Mouse (Mus musculus): ENCODE data around the gene Acad10.

- TF ChIP-seq POLR2AphosphoS2 (IDR thresholded peaks at IDR 0.05; ENCODE audit: insufficient read length, low read depth): no peak
- no peak for TF ChIP-seq USF1 (IDR thresholded peaks at IDR 0.05; ENCODE audit: low read depth)
- no peak for TF ChIP-seq POLR2A (IDR thresholded peaks at IDR 0.05; ENCODE audit: insufficient read length, low read depth)
- TF ChIP-seq MAX (IDR thresholded peaks at IDR 0.05; ENCODE audit: low read depth): no peak
- no peak for TF ChIP-seq MYOD1 (IDR thresholded peaks at IDR 0.05; ENCODE audit: control insufficient read depth in 1 of 3, insufficient read length in 2 of 3, low read depth in 2 of 3)
- no peak for TF ChIP-seq CEBPB (IDR thresholded peaks at IDR 0.05; ENCODE audit: insufficient read depth, poor library complexity, severe bottlenecking)
- TF ChIP-seq TCF12 (IDR thresholded peaks at IDR 0.05; ENCODE audit: insufficient read depth, poor library complexity, severe bottlenecking): no peak
- no peak for TF ChIP-seq E2F4 (IDR thresholded peaks at IDR 0.05; ENCODE audit: insufficient read depth)
- no peak for TF ChIP-seq REST (IDR thresholded peaks at IDR 0.05; ENCODE audit: insufficient read depth, insufficient read length)
- no peak for TF ChIP-seq MYOG (IDR thresholded peaks at IDR 0.05; ENCODE audit: control insufficient read depth in 1 of 3, insufficient read depth in 1 of 3, insufficient read length in 2 of 3, low read depth in 2 of 3)
Measured at GRCm38 (mm10) chr5:121670412-121670811, 10.1 kb upstream of the Acad10 start.

All from myocyte (in vitro differentiated cells).